Mouse (Mus musculus) midbrain, embryonic 16.5 days (tissue): ENCODE data around the gene Shank2. TPM values are rescaled to one million over a fixed set of nuclear protein-coding genes. Genes with fewer than 3 reads are reported as not detected.
A peak's percentile ranks its signal among the peaks of the same experiment; 100 is the strongest.

Experiments
- ATAC-seq: fragments of 200-750 bp; cut with Nextera tagmentation; 2 replicates; pipeline ENCODE4 v1.8.0; 2017; ENCODE audit warnings: moderate TSS enrichment
- H3K27ac ChIP-seq: fragments of 300-500 bp; sonication (generic); 2 replicates; pipeline ENCODE4 v1.5.1; 2014; ENCODE audit warnings: mild to moderate bottlenecking, low read length, mixed read lengths
- H3K27me3 ChIP-seq: fragments of 300-500 bp; sonication (generic); 2 replicates; pipeline ENCODE4 v1.6.1; 2014; ENCODE audit warnings: low read depth, low read length, mixed read lengths; ENCODE audit not compliant: control insufficient read depth, insufficient read depth
- H3K36me3 ChIP-seq: fragments of 300-500 bp; sonication (generic); 2 replicates; pipeline ENCODE4 v1.6.1; 2014; ENCODE audit warnings: mild to moderate bottlenecking, low read length, moderate library complexity, mixed read lengths; ENCODE audit not compliant: control insufficient read depth, insufficient read depth
- H3K4me1 ChIP-seq: fragments of 300-500 bp; sonication (generic); 2 replicates; pipeline ENCODE4 v1.6.1; 2014; ENCODE audit warnings: mild to moderate bottlenecking, low read length, mixed read lengths; ENCODE audit not compliant: control insufficient read depth, insufficient read depth
- H3K4me2 ChIP-seq: fragments of 300-500 bp; sonication (generic); 2 replicates; pipeline ENCODE4 v1.6.1; 2014; ENCODE audit warnings: mild to moderate bottlenecking, low read length, mixed read lengths
- H3K4me3 ChIP-seq: fragments of 300-500 bp; sonication (generic); 2 replicates; pipeline ENCODE4 v1.5.1; 2014; ENCODE audit warnings: low read depth, mild to moderate bottlenecking, low read length, moderate library complexity, mixed read lengths
- H3K9ac ChIP-seq: fragments of 300-500 bp; sonication (generic); 2 replicates; pipeline ENCODE4 v1.6.1; 2014; ENCODE audit warnings: low read depth, low read length, mixed read lengths
- H3K9me3 ChIP-seq: fragments of 300-500 bp; sonication (generic); replicated peaks from 2 replicates; pipeline ENCODE4 v1.6.1; 2014; ENCODE audit warnings: mild to moderate bottlenecking, low read length, mixed read lengths; ENCODE audit not compliant: control insufficient read depth, poor library complexity, severe bottlenecking
- WGBS: fragments of 180-500 bp; shearing (Covaris S2); extraction: QIAGEN DNeasy Blood & Tissue Kit; methylation state at CpG from one replicate; pipeline ENCODE4 v1.1.7; 2014; 5-methylcytosine and 5-hydroxymethylcytosine counted together
- polyA plus RNA-seq: library from polyadenylated mRNA; unstranded; fragments of >200 nt; fragmentation: Nextera tagmentation; extraction: Ambion mirVana; gene quantifications from 2 replicates; pipeline ENCODE4 v1.2.1, GENCODE M21; 2015

The Shank2 gene
- polyA plus RNA-seq, 1 experiment from 2014 or later = 10.5 TPM

DNA sequence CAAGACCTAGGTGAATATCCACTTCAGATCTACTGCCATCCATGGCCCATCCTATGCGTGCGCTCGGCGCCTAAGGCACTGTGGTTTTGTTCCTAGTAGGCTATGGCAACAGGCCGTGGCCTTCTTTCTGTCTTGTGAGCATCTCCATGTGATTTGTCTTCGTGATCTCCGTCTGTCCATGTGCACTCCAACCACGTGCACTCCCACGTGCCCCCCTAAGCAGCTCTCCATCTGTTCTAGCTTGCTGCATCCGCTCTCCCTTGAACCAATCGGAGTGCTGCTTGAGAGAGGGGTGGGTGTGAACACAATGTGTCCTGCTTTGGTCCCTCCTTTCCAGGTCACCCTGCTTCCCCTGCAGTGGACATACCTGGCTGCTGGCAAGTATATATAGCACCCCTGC, 133.0 kb downstream of the Shank2 start:
- 83% methylated on average over 11 of the region's 11 CpGs for WGBS
- Histone ChIP-seq H3K4me2 (peak overlapping the region; percentile 16; the same call in 1 of the 2 replicates), H3K9ac (no peak overlapping the region), H3K9me3 (no peaks in the 10 kb centered on the region), H3K27ac (peak overlapping the region; percentile 59), H3K36me3 (no peaks in the 10 kb centered on the region), H3K4me1 (peaks cover 16% of the 10 kb centered on the region), H3K4me3 (no peak overlapping the region), H3K27me3 (no peaks in the 10 kb centered on the region)
- no peak for ATAC-seq

DNA sequence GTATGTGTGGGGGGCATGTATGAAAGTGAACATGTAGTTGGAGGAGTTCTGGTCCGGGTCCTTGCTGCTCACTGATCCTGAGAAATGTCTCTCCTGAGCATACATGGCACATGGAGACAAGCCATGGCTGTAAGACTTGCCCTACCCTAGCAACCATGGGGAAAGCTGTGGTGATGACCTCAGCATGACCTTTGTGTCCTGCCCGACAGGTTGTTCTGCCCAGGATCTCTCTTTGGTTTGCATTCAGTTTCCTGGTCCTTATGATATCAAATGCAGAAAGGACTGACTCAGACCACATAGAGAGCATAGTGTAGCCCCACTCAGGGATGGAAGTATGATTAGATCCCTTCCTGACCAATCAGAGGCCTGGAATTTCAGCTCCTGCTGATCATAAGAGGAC, 136.1 kb downstream of the Shank2 start:
- no peaks in the 10 kb centered on the region for H3K9me3 ChIP-seq
- H3K4me3 ChIP-seq = no peak overlapping the region
- H3K27me3 ChIP-seq = no peaks in the 10 kb centered on the region
- peaks cover 7% of the 10 kb centered on the region for H3K4me1 ChIP-seq
- no peak overlapping the region for H3K9ac ChIP-seq
- ATAC-seq = no peak
- H3K36me3 ChIP-seq = no peaks in the 10 kb centered on the region
- H3K27ac ChIP-seq = no peak overlapping the region
- WGBS = 77% methylated on average over 2 of the region's 2 CpGs
- H3K4me2 ChIP-seq = no peak overlapping the region

DNA sequence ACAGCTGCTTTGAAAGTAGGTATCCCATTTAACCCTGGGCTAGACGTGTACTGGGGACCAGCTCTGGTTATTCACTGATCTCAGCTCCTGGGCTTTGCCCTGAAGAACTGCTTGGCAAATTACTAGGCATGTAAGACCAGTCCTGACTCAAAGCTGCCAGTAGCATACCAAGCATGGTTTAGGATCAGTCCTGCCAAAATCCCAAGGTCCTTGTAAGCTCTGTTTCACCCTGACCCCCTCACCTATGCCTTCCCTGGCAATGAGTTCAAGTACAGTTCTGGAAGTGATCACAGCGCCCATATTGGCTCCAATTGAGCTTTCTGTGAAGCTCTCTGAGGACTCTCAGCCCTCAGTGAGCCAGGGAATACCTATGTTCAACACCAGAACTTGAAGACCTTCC, 136.7 kb downstream of the Shank2 start:
- Histone ChIP-seq H3K4me2 (no peak overlapping the region), H3K4me1 (peaks cover 7% of the 10 kb centered on the region), H3K9ac (no peak overlapping the region), H3K27me3 (no peaks in the 10 kb centered on the region), H3K36me3 (no peaks in the 10 kb centered on the region), H3K27ac (no peak overlapping the region), H3K4me3 (no peak overlapping the region), H3K9me3 (no peaks in the 10 kb centered on the region)
- WGBS = 60% methylated on average over 2 of the region's 2 CpGs
- no peak for ATAC-seq

DNA sequence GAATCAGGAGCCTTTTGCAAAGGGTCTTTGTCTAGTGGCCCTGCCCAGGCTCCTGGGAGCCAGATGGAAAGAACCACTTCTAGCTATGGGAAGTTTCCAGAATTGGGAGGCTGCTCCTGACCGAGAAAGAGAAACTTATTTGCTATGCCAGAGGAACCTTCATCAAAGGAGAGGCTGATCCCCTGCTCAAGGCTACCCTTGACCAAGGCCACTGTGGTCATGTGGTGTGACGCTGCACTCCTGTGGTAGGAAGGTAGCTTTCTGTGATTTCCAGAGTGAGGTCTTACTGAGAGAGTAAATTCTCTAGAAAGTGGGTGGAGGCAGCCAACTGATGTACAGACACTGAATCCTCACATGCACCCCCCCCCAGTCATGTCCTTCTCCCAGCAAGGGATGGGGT, 138.0 kb downstream of the Shank2 start:
- Histone ChIP-seq H3K9ac (no peak overlapping the region), H3K4me2 (no peak overlapping the region), H3K27ac (no peak overlapping the region), H3K4me1 (peaks cover 2% of the 10 kb centered on the region), H3K9me3 (no peaks in the 10 kb centered on the region), H3K27me3 (no peaks in the 10 kb centered on the region), H3K36me3 (no peaks in the 10 kb centered on the region), H3K4me3 (no peak overlapping the region)
- WGBS = 71% methylated on average over 2 of the region's 2 CpGs
- no peak for ATAC-seq

DNA sequence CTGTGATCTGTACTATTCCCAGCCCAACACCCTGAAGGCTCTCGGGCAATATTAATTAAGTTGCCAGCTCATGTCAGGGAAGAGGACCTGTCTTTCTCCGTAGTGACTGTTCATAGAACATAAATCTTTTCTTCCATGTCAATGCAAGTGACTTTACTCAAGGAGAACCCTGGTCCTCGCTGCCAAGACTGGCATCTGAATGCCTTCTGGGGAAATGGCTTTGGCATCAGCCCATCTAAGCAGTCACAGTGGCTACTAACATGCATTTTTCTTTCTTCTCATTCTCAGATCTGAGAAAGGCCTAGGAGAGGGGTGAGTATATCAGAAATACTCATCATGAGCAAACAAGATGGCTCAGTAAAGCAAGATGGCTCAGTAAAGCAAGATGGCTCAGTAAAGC, 138.7 kb downstream of the Shank2 start:
- no peak overlapping the region for H3K27ac ChIP-seq
- no peaks in the 10 kb centered on the region for H3K36me3 ChIP-seq
- no peak overlapping the region for H3K9ac ChIP-seq
- no peak overlapping the region for H3K4me3 ChIP-seq
- no peaks in the 10 kb centered on the region for H3K27me3 ChIP-seq
- no peak overlapping the region for H3K4me2 ChIP-seq
- WGBS = 50% methylated on average over 3 of the region's 3 CpGs
- H3K9me3 ChIP-seq = no peaks in the 10 kb centered on the region
- no peaks in the 10 kb centered on the region for H3K4me1 ChIP-seq
- ATAC-seq = no peak

DNA sequence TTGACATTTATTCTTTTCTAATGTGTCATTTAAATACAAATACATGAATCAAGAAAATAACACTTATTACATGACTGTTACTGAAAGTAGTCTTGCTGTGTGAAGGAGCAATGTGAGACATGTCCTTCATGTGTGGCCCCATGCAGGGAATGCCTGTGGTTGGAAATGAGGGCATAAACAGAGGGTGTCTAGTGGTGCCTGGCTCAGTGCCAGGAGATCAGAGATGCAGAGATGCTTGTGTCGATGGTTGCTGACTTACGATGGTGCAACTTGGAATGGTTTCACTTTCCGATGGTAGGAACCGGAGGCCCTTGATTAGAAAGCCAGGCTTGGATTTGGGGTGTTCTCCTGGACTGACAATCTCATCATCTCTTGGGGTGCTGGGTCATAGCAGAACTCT, 140.3 kb downstream of the Shank2 start:
- H3K4me1 ChIP-seq = no peaks in the 10 kb centered on the region
- 78% methylated on average over 4 of the region's 4 CpGs for WGBS
- no peaks in the 10 kb centered on the region for H3K27me3 ChIP-seq
- H3K9me3 ChIP-seq = no peaks in the 10 kb centered on the region
- no peak overlapping the region for H3K4me3 ChIP-seq
- H3K36me3 ChIP-seq = no peaks in the 10 kb centered on the region
- no peak for ATAC-seq
- no peak overlapping the region for H3K4me2 ChIP-seq
- no peak overlapping the region for H3K9ac ChIP-seq
- no peak overlapping the region for H3K27ac ChIP-seq

DNA sequence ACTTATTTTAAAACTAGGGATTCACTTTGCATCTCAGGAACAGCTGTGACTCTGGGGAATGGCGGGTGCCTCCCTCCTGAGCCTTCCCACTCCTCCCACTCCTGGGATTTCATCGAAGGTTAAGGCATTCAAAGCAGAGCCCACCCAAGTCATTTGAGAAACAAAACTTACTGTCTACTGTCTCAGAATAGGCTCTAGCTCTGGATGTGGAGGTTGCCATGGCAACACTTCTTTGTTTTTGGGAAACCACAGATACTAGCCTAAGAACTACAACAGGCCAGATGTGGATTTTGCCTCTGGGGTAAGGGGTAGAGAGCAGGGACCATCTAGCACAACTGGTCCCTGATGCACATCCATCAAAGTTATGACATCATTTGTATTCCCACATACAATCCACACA, 142.2 kb downstream of the Shank2 start:
- Histone ChIP-seq H3K27me3 (no peaks in the 10 kb centered on the region), H3K4me1 (peaks cover 7% of the 10 kb centered on the region), H3K27ac (peak overlapping the region; percentile 47; the same call in 1 of the 2 replicates), H3K9me3 (no peaks in the 10 kb centered on the region), H3K9ac (no peak overlapping the region), H3K36me3 (no peaks in the 10 kb centered on the region), H3K4me3 (no peak overlapping the region), H3K4me2 (no peak overlapping the region)
- peak; percentile 33; the same call in 1 of the 2 replicates for ATAC-seq
- 34% methylated on average over 2 of the region's 2 CpGs for WGBS

DNA sequence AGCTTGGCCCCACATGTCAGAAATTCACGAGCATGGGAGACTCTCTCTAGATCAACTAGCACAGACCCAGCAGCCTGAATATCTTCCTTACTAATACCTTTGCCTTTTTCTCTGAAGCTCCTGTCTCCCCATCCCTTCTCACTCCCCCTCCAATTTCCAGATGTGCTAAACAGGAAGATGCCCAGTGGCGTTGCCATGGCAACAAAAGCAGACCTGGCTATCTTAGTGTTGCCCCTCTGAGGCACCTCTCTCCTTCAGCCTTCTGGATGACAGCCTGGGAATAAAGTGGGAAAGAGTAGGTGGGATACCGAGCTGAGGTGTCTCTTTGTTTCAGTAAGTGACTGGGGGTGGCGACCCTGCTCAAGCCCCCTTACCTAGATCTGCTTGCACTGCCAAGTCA, 146.4 kb downstream of the Shank2 start:
- peak; percentile 44; the same call in 1 of the 2 replicates for ATAC-seq
- WGBS = 68% methylated on average over 4 of the region's 4 CpGs
- Histone ChIP-seq H3K9ac (no peak overlapping the region), H3K4me1 (peaks cover 7% of the 10 kb centered on the region), H3K27ac (peak overlapping the region; percentile 56; the same call in 1 of the 2 replicates), H3K9me3 (no peaks in the 10 kb centered on the region), H3K4me3 (no peak overlapping the region), H3K36me3 (no peaks in the 10 kb centered on the region), H3K27me3 (no peaks in the 10 kb centered on the region), H3K4me2 (no peak overlapping the region)

DNA sequence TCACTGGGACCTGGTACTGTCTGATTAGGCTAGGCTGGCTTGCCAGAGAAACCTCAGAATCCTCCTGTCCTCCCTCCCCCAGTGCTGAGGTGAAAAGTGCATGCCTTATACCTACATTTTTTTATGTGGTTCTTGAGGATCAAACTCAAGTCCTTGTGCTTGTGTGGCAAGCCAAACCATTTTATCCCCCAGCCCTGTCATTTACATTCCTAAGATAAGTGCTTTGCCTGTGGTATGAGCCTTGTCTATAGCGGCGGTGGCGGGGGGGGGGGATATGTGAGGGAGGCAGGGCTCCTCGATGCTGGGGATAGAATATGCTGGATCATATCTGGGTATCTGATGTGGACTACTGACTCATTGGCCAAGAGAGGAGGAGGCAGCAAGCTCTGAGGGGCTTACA, 151.4 kb downstream of the Shank2 start:
- no peak for ATAC-seq
- 80% methylated on average over 4 of the region's 4 CpGs for WGBS
- peaks cover 2% of the 10 kb centered on the region for H3K4me1 ChIP-seq
- no peaks in the 10 kb centered on the region for H3K27me3 ChIP-seq
- no peak overlapping the region for H3K4me2 ChIP-seq
- no peaks in the 10 kb centered on the region for H3K9me3 ChIP-seq
- no peak overlapping the region for H3K27ac ChIP-seq
- no peak overlapping the region for H3K4me3 ChIP-seq
- H3K36me3 ChIP-seq = no peaks in the 10 kb centered on the region
- no peak overlapping the region for H3K9ac ChIP-seq

DNA sequence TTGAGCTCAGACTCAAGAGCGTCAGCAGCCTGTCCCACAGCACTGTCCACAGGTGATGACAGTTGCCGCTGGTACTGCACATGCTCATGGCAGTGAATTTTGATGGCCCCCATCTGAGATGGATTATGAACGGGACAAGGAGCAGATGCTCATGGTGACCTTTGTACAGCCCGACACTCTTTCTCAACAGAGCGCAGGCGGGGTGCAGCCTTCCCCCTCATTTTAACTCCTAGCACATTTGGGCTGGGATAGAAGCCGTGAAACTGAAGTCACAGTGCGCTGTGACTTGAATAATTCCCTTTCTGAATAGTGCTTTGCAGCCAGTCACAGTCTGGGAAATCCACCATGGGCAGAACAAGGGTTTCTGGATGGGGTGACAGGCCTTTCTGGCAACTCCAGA, 152.0 kb downstream of the Shank2 start:
- Histone ChIP-seq H3K27ac (no peak overlapping the region), H3K4me2 (no peak overlapping the region), H3K9me3 (no peaks in the 10 kb centered on the region), H3K36me3 (no peaks in the 10 kb centered on the region), H3K27me3 (no peaks in the 10 kb centered on the region), H3K4me3 (no peak overlapping the region), H3K9ac (no peak overlapping the region), H3K4me1 (no peaks in the 10 kb centered on the region)
- ATAC-seq = no peak
- 47% methylated on average over 8 of the region's 8 CpGs for WGBS
